Mouse (Mus musculus): Measurements from ENCODE around the gene Lsm3. TPM values are rescaled to one million over a fixed set of nuclear protein-coding genes. Genes with fewer than 3 reads are reported as not detected.
A peak's percentile ranks its signal among the peaks of the same experiment; 100 is the strongest.

Lsm3 gene
- polyA plus RNA-seq, 1 experiment, result 46.1 TPM

DNA sequence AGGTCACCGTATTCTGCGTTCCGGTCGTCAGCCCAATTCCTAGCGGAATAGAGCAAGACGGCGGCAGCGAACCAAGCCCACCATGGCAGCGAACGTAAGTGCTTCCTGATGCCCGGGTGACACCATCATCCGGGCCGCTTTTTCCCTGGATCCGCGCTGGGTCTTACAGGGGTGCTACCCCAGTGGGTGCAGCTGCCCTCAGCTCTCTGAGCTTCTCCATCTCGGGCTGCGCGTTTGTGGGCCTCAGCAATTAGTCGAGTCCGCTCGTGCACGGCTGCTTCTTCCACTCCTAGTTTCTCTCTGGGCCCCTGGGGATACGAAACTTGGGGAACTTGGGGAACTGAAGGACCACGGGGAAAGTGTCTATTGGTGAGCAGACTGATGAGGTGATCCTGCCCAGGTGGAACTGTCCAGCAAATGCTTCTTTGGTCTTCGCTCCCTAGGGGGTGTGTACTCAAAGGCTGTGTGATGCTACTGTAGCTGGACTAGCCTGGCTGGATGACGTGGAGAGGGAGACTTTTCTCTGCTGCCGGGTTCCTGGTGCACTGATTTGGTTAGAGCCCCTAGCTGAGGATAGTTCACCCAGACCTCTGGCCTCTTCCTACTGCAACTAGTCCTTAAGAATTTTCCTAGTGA lies 41.8 kb upstream of the Lsm3 start:
- peaks cover 16% of the 10 kb centered on the region for H3K36me3 ChIP-seq (ENCODE audit: control insufficient read depth, insufficient read depth, low read length)
- peaks cover 16% of the 10 kb centered on the region for H3K4me1 ChIP-seq (replicated peaks; ENCODE audit: control insufficient read depth, insufficient read depth, low read length)
- DNase-seq, result no peak
- peak overlapping the region; percentile 53 for H3K4me3 ChIP-seq (ENCODE audit: control insufficient read depth, insufficient read depth, low read length)
- H3K27ac ChIP-seq (ENCODE audit: control insufficient read depth, insufficient read depth, low read length), result no peak overlapping the region
- no peaks in the 10 kb centered on the region for H3K27me3 ChIP-seq (ENCODE audit: control insufficient read depth, insufficient read depth, low read length)
- under 1% methylated on average over 27 of the region's 27 CpGs for WGBS
- TF ChIP-seq POLR2A (IDR thresholded peaks at IDR 0.05; ENCODE audit: control insufficient read depth, extremely low read depth, insufficient read depth, low read length, poor library complexity) (no peak), CTCF (IDR thresholded peaks at IDR 0.05; ENCODE audit: borderline replicate concordance, control insufficient read depth, extremely low read depth, insufficient read depth, low read length, poor library complexity) (no peak)

DNA sequence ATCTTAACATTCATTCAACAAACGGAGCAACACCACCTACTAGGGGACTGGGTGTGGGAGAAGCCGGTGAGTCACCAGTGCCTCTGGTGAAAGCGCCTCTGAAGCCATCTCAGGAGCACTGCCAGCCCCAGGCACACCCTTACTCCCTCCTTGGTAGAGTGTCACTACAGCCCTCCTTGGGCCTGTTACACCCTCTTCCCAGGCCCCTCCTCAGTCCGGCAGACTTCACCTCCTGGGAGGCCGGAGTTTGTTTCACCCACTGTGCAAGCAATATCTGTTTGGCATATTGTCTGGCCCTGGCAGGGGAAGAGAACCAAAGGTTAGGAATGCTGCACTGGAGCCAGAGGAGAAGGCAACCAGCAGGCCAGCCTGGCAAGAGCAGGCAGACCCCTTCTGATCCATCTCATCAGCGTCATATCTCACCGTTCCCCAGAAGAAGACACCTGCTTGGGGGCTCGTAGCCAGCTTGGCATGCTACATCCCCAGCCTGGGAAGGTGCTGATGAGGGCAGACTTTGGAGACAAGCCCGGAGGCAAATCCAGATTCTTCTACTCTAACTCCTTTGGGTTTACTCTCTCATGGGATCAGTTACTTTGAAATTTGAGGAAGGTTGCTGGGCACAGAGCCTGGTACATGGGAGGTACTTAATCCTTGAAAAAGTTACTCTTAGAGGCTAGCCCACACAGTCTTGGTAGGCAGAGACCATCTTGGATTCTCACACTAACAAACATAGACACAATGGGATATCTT lies 41.1 kb upstream of the Lsm3 start:
- peaks cover 22% of the 10 kb centered on the region for H3K36me3 ChIP-seq (ENCODE audit: control insufficient read depth, insufficient read depth, low read length)
- H3K27me3 ChIP-seq (ENCODE audit: control insufficient read depth, insufficient read depth, low read length), result no peaks in the 10 kb centered on the region
- 67% methylated on average over 9 of the region's 9 CpGs for WGBS
- H3K4me1 ChIP-seq (replicated peaks; ENCODE audit: control insufficient read depth, insufficient read depth, low read length), result peaks cover 16% of the 10 kb centered on the region
- no peak for TF ChIP-seq CTCF (IDR thresholded peaks at IDR 0.05; ENCODE audit: borderline replicate concordance, control insufficient read depth, extremely low read depth, insufficient read depth, low read length, poor library complexity)
- no peak for TF ChIP-seq POLR2A (IDR thresholded peaks at IDR 0.05; ENCODE audit: control insufficient read depth, extremely low read depth, insufficient read depth, low read length, poor library complexity)
- no peak overlapping the region for H3K27ac ChIP-seq (ENCODE audit: control insufficient read depth, insufficient read depth, low read length)
- H3K4me3 ChIP-seq (ENCODE audit: control insufficient read depth, insufficient read depth, low read length), result peak overlapping the region; percentile 53
- DNase-seq, result no peak

DNA sequence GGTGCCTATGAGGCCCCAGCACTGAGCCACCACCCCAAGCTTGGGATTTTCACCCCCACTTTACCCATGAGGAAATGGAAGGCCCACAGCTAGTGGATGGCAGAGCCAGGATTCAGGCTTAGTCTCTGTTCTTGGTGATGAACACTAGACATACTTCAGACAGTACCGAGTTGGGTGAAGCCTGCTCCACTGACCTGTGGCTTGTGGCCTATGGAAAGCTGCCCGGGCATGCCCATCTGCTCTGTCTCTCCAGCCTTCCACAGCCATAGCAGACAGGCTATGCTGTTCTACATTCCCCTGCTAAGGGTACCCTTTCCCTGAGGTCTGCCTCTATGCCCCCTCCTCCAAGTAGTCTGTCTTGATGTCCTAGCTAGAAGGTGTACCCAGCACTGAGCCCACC lies 39.2 kb upstream of the Lsm3 start:
- peaks cover 16% of the 10 kb centered on the region for H3K4me1 ChIP-seq (replicated peaks; ENCODE audit: control insufficient read depth, insufficient read depth, low read length)

DNA sequence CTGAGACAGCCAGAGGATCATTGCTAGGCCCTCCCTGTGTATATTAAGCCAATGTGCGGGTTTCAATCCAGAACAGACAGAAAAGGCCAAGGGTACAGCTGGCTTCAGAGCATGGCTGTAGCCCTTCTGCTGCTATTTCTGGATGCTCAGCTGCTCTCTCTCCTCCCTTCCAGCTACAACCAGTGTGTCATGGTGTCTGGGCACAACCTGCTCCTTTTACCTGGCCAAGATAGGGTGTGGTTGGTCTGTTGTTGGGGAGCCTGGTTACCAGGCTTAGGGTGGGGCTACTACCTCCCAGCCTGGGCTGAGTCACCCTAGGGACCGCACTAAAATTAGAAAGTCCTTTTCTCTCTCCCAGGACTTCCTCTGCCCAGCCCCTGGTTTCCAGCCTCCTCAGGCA lies 32.4 kb upstream of the Lsm3 start:
- Histone ChIP-seq H3K36me3 (ENCODE audit: control insufficient read depth, insufficient read depth, low read length) (peaks cover 82% of the 10 kb centered on the region), H3K4me1 (replicated peaks; ENCODE audit: control insufficient read depth, insufficient read depth, low read length) (no peaks in the 10 kb centered on the region)

More for the DNA sequence above, 39.2 kb upstream of the Lsm3 start:
- H3K27me3 ChIP-seq (ENCODE audit: control insufficient read depth, insufficient read depth, low read length), result no peaks in the 10 kb centered on the region
- no peak overlapping the region for H3K4me3 ChIP-seq (ENCODE audit: control insufficient read depth, insufficient read depth, low read length)
- peaks cover 40% of the 10 kb centered on the region for H3K36me3 ChIP-seq (ENCODE audit: control insufficient read depth, insufficient read depth, low read length)
- 96% methylated on average over 2 of the region's 2 CpGs for WGBS
- TF ChIP-seq CTCF (IDR thresholded peaks at IDR 0.05; ENCODE audit: borderline replicate concordance, control insufficient read depth, extremely low read depth, insufficient read depth, low read length, poor library complexity), result no peak
- no peak for TF ChIP-seq POLR2A (IDR thresholded peaks at IDR 0.05; ENCODE audit: control insufficient read depth, extremely low read depth, insufficient read depth, low read length, poor library complexity)
- no peak for DNase-seq
- H3K27ac ChIP-seq (ENCODE audit: control insufficient read depth, insufficient read depth, low read length), result no peak overlapping the region

DNA sequence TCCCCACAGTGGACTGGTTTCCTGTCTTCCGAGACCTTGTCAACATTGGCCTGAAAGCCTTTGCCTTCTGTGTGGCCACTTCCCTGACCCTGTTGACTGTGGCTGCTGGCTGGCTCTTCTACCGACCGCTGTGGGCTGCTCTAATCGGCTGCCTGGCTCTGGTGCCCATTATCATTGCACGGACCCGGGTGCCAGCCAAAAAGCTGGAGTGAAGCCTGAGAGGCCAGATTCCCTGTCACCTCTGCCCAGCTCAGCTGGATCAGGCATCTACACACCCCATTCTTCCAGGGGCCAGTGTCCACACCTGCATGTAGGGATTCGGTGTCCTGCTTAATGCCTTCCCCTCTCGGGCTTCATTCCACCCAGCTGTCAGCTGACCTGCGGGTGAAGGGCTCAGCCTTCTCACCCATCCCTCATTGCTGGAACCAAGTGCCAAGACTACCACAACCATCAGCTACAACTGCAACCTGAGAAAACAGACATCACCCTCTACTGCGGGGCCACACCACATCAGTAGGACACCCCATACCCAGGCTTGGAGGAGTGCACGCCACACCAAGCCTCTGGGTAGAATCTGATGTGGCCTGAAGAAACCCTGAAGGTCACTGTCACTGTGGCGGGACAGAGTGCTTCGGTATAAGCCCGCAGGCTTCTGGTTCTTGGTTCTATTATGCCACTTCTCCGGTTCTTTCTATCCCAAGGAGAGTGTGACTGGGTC lies 28.8 kb upstream of the Lsm3 start:
- no peak for DNase-seq
- 94% methylated on average over 15 of the region's 15 CpGs for WGBS
- H3K4me1 ChIP-seq (replicated peaks; ENCODE audit: control insufficient read depth, insufficient read depth, low read length), result no peaks in the 10 kb centered on the region; the same call in 1 of the 2 replicates
- TF ChIP-seq CTCF (IDR thresholded peaks at IDR 0.05; ENCODE audit: borderline replicate concordance, control insufficient read depth, extremely low read depth, insufficient read depth, low read length, poor library complexity) (no peak), POLR2A (IDR thresholded peaks at IDR 0.05; ENCODE audit: control insufficient read depth, extremely low read depth, insufficient read depth, low read length, poor library complexity) (no peak)
- no peak overlapping the region for H3K4me3 ChIP-seq (ENCODE audit: control insufficient read depth, insufficient read depth, low read length)
- peaks cover 70% of the 10 kb centered on the region for H3K36me3 ChIP-seq (ENCODE audit: control insufficient read depth, insufficient read depth, low read length)
- no peaks in the 10 kb centered on the region for H3K27me3 ChIP-seq (ENCODE audit: control insufficient read depth, insufficient read depth, low read length)
- no peak overlapping the region for H3K27ac ChIP-seq (ENCODE audit: control insufficient read depth, insufficient read depth, low read length)

More for the DNA sequence above, 32.4 kb upstream of the Lsm3 start:
- no peak overlapping the region for H3K4me3 ChIP-seq (ENCODE audit: control insufficient read depth, insufficient read depth, low read length)
- DNase-seq, result no peak
- TF ChIP-seq CTCF (IDR thresholded peaks at IDR 0.05; ENCODE audit: borderline replicate concordance, control insufficient read depth, extremely low read depth, insufficient read depth, low read length, poor library complexity), result no peak
- no peaks in the 10 kb centered on the region for H3K27me3 ChIP-seq (ENCODE audit: control insufficient read depth, insufficient read depth, low read length)
- H3K27ac ChIP-seq (ENCODE audit: control insufficient read depth, insufficient read depth, low read length), result no peak overlapping the region
- WGBS, result 98% methylated on average over 2 of the region's 2 CpGs

DNA sequence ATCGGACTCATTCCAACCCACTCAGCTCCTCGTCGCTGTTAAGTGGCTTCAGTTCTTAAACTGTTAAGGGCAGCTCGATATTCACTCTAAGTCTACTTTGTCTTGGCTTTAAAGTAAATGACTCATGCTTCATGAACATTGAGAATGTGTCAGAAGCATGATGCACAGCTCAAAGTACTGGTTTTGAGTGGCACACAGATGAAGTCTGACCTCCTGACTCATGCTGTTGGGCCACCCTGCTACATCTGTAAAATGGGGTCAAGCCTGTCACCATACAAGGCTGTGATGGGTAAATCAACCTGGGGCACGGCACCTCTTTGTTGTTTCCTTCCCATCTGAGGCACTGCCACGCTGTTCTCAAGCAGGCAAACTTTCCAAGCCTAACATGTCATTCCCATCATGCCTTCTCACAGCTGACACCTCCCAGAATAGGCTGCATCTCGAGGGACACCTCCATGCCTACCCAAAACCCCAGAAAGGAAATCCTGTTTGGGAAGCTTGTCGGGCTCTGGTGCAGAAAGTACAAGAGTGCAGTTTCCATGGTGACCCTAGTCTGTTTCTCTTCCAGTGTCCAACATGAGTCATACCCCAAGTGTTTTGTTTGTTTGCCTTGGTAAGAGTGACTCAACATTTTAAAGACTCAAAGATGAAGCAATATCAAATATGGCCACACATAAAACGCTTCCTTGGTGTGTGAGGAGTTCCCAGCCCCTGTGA lies 27.1 kb upstream of the Lsm3 start:
- H3K27ac ChIP-seq (ENCODE audit: control insufficient read depth, insufficient read depth, low read length), result no peak overlapping the region
- DNase-seq, result no peak
- H3K36me3 ChIP-seq (ENCODE audit: control insufficient read depth, insufficient read depth, low read length), result peaks cover 58% of the 10 kb centered on the region

More for the DNA sequence above, 27.1 kb upstream of the Lsm3 start:
- H3K4me3 ChIP-seq (ENCODE audit: control insufficient read depth, insufficient read depth, low read length), result no peak overlapping the region
- H3K27me3 ChIP-seq (ENCODE audit: control insufficient read depth, insufficient read depth, low read length), result no peaks in the 10 kb centered on the region
- no peak for TF ChIP-seq POLR2A (IDR thresholded peaks at IDR 0.05; ENCODE audit: control insufficient read depth, extremely low read depth, insufficient read depth, low read length, poor library complexity)
- no peak for TF ChIP-seq CTCF (IDR thresholded peaks at IDR 0.05; ENCODE audit: borderline replicate concordance, control insufficient read depth, extremely low read depth, insufficient read depth, low read length, poor library complexity)
- H3K4me1 ChIP-seq (replicated peaks; ENCODE audit: control insufficient read depth, insufficient read depth, low read length), result peaks cover 7% of the 10 kb centered on the region
- WGBS, result 58% methylated on average over 9 of the region's 9 CpGs
